Mouse (Mus musculus) monocyte, adult 2 months (primary cell): ENCODE measurements around the gene Gm14525.
"Not testable (repeated sequence)": the region's sequence is repeated elsewhere in the genome, so short reads cannot be mapped to it uniquely, and the experiment has no call there.

Experiments
- DNase-seq, 2 experiments: peaks; one replicate each; pipeline ENCODE4 v3.0.0; 2022; ENCODE audit warnings: low spot score in 2 of 2, low read depth in 1 of 2

Gm14525 gene

GRCm38 (mm10) chrX:26702538-26702937 lies at the start of gene Gm14525:
Gm14525 (minus strand) TSS chrX:26702638.
- DNase-seq: not testable (repeated sequence)
